Mouse (Mus musculus): ENCODE measurements around the gene Pde10a. TPM values are rescaled to one million over a fixed set of nuclear protein-coding genes. Genes with fewer than 3 reads are reported as not detected.
"Not testable (repeated sequence)": the region's sequence is repeated elsewhere in the genome, so short reads cannot be mapped to it uniquely, and the experiment has no call there.

The Pde10a gene
- total and polyA plus RNA-seq, 2 experiments from 2014 or later = 14.7 to 55.4 TPM

GRCm38 (mm10) chr17:8701096-8701495 is 175.9 kb downstream of the Pde10a start:
- Histone ChIP-seq H3K4me3 (ENCODE audit: low read depth, low read length) (no peak overlapping the region), H3K27me3 (ENCODE audit: insufficient read depth, low read length) (no peaks in the 10 kb centered on the region), H3K4me2 (ENCODE audit: low read depth) (no peak overlapping the region), H3K4me1 (ENCODE audit: insufficient read depth) (no peaks in the 10 kb centered on the region), H3K9me3 (ENCODE audit: low read length) (no peaks in the 10 kb centered on the region), H3K9ac (no peak overlapping the region), H3K27ac (ENCODE audit: low read depth, low read length) (no peak overlapping the region), H3K36me3 (ENCODE audit: insufficient read depth) (no peaks in the 10 kb centered on the region)
- TF ChIP-seq CTCF (IDR thresholded peaks at IDR 0.05; ENCODE audit: low read depth) = no peak
- DNase-seq = no peak
- 71% methylated on average over 7 of the region's 7 CpGs for WGBS
- ATAC-seq = no peak

- H3K9ac ChIP-seq = no peak overlapping the region
- no peaks in the 10 kb centered on the region for H3K4me1 ChIP-seq (ENCODE audit: insufficient read depth)
- H3K27me3 ChIP-seq (ENCODE audit: insufficient read depth, low read length) = no peaks in the 10 kb centered on the region
- H3K4me3 ChIP-seq (ENCODE audit: low read depth, low read length) = no peak overlapping the region
- H3K36me3 ChIP-seq (ENCODE audit: insufficient read depth) = no peaks in the 10 kb centered on the region
- no peak overlapping the region for H3K27ac ChIP-seq (ENCODE audit: low read depth, low read length)
- H3K4me2 ChIP-seq (ENCODE audit: low read depth) = no peak overlapping the region
- ATAC-seq (peak; percentile 87), DNase-seq (peak; percentile 79)
- H3K9me3 ChIP-seq (ENCODE audit: low read length) = no peaks in the 10 kb centered on the region
- no peak for TF ChIP-seq CTCF (IDR thresholded peaks at IDR 0.05; ENCODE audit: low read depth)
- 58% methylated on average over 5 of the region's 5 CpGs for WGBS
These were observed 177.3 kb downstream of the Pde10a start for GRCm38 (mm10) chr17:8702503-8702902.

- no peak for TF ChIP-seq CTCF (IDR thresholded peaks at IDR 0.05; ENCODE audit: low read depth)
- no peaks in the 10 kb centered on the region for H3K36me3 ChIP-seq (ENCODE audit: insufficient read depth)
- ATAC-seq (no peak), DNase-seq (no peak)
- H3K9ac ChIP-seq = no peak overlapping the region
- H3K4me2 ChIP-seq (ENCODE audit: low read depth) = no peak overlapping the region
- H3K27ac ChIP-seq (ENCODE audit: low read depth, low read length) = no peak overlapping the region
- H3K9me3 ChIP-seq (ENCODE audit: low read length) = no peaks in the 10 kb centered on the region
- H3K4me3 ChIP-seq (ENCODE audit: low read depth, low read length) = no peak overlapping the region
- H3K4me1 ChIP-seq (ENCODE audit: insufficient read depth) = no peaks in the 10 kb centered on the region
- no peaks in the 10 kb centered on the region for H3K27me3 ChIP-seq (ENCODE audit: insufficient read depth, low read length)
These were observed 182.8 kb downstream of the Pde10a start for GRCm38 (mm10) chr17:8708006-8708405.

- ATAC-seq, DNase-seq: not testable (repeated sequence)
- peak; percentile 22; the same call in 1 of the 2 replicates for TF ChIP-seq CTCF (IDR thresholded peaks at IDR 0.05; ENCODE audit: low read depth)
These were observed 187.6 kb downstream of the Pde10a start for GRCm38 (mm10) chr17:8712734-8713133.

GRCm38 (mm10) chr17:8720961-8721360 is 195.8 kb downstream of the Pde10a start:
- no peaks in the 10 kb centered on the region for H3K27me3 ChIP-seq (ENCODE audit: insufficient read depth, low read length)

More at GRCm38 (mm10) chr17:8712734-8713133, 187.6 kb downstream of the Pde10a start:
- 96% methylated on average over 2 of the region's 2 CpGs for WGBS
- not testable (repeated sequence) for H3K9me3 ChIP-seq (ENCODE audit: low read length); H3K4me2 ChIP-seq (ENCODE audit: low read depth); H3K4me1 ChIP-seq (ENCODE audit: insufficient read depth); H3K27ac ChIP-seq (ENCODE audit: low read depth, low read length); H3K4me3 ChIP-seq (ENCODE audit: low read depth, low read length); H3K36me3 ChIP-seq (ENCODE audit: insufficient read depth); H3K9ac ChIP-seq; H3K27me3 ChIP-seq (ENCODE audit: insufficient read depth, low read length)

GRCm38 (mm10) chr17:8724464-8724974 is 199.3 kb downstream of the Pde10a start:
- no peak for ATAC-seq
- H3K27ac ChIP-seq (ENCODE audit: low read depth, low read length) = no peak overlapping the region

More at GRCm38 (mm10) chr17:8720961-8721360, 195.8 kb downstream of the Pde10a start:
- Histone ChIP-seq H3K4me1 (ENCODE audit: insufficient read depth) (no peaks in the 10 kb centered on the region), H3K4me2 (ENCODE audit: low read depth) (no peak overlapping the region), H3K9me3 (ENCODE audit: low read length) (no peaks in the 10 kb centered on the region), H3K4me3 (ENCODE audit: low read depth, low read length) (no peak overlapping the region), H3K36me3 (ENCODE audit: insufficient read depth) (no peaks in the 10 kb centered on the region), H3K27ac (ENCODE audit: low read depth, low read length) (no peak overlapping the region), H3K9ac (no peak overlapping the region)
- WGBS = 41% methylated on average over 10 of the region's 10 CpGs
- TF ChIP-seq CTCF (IDR thresholded peaks at IDR 0.05; ENCODE audit: low read depth) = no peak
- ATAC-seq = no peak
- DNase-seq = no peak

GRCm38 (mm10) chr17:8728646-8729045 is 203.5 kb downstream of the Pde10a start:
- no peaks in the 10 kb centered on the region for H3K27me3 ChIP-seq (ENCODE audit: insufficient read depth, low read length)
- no peak overlapping the region for H3K4me3 ChIP-seq (ENCODE audit: low read depth, low read length)
- no peak overlapping the region for H3K9ac ChIP-seq
- WGBS = 47% methylated on average over 7 of the region's 7 CpGs
- no peak overlapping the region for H3K27ac ChIP-seq (ENCODE audit: low read depth, low read length)
- H3K9me3 ChIP-seq (ENCODE audit: low read length) = no peaks in the 10 kb centered on the region
- TF ChIP-seq CTCF (IDR thresholded peaks at IDR 0.05; ENCODE audit: low read depth) = no peak
- H3K4me1 ChIP-seq (ENCODE audit: insufficient read depth) = no peaks in the 10 kb centered on the region
- H3K36me3 ChIP-seq (ENCODE audit: insufficient read depth) = no peaks in the 10 kb centered on the region
- ATAC-seq (no peak), DNase-seq (no peak)
- H3K4me2 ChIP-seq (ENCODE audit: low read depth) = no peak overlapping the region

More at GRCm38 (mm10) chr17:8724464-8724974, 199.3 kb downstream of the Pde10a start:
- no peaks in the 10 kb centered on the region for H3K27me3 ChIP-seq (ENCODE audit: insufficient read depth, low read length)
- DNase-seq = no peak
- WGBS = 89% methylated on average over 8 of the region's 8 CpGs
- no peak overlapping the region for H3K4me3 ChIP-seq (ENCODE audit: low read depth, low read length)
- no peak overlapping the region for H3K9ac ChIP-seq
- no peak overlapping the region for H3K4me2 ChIP-seq (ENCODE audit: low read depth)
- no peaks in the 10 kb centered on the region for H3K4me1 ChIP-seq (ENCODE audit: insufficient read depth)
- no peaks in the 10 kb centered on the region for H3K36me3 ChIP-seq (ENCODE audit: insufficient read depth)
- no peak for TF ChIP-seq CTCF (IDR thresholded peaks at IDR 0.05; ENCODE audit: low read depth)
- H3K9me3 ChIP-seq (ENCODE audit: low read length) = no peaks in the 10 kb centered on the region

All from forebrain, postnatal 0 days (tissue).